Mouse (Mus musculus) lung, embryonic 15.5 days (tissue): ENCODE results near the gene Cpt1b. TPM values are rescaled to one million over a fixed set of nuclear protein-coding genes. Genes with fewer than 3 reads are reported as not detected.

Source experiments
- ATAC-seq: fragments of 200-750 bp; cut with Nextera tagmentation; 2 replicates; pipeline ENCODE4 v1.8.0; 2017; ENCODE audit warnings: moderate number of reproducible peaks, borderline replicate concordance; ENCODE audit not compliant: low FRiP score, low TSS enrichment; ENCODE audit errors: extremely low read depth
- H3K27ac ChIP-seq: fragments of 300-500 bp; sonication (generic); 2 replicates; pipeline ENCODE4 v1.5.1; 2015; ENCODE audit warnings: moderate library complexity, mild to moderate bottlenecking, inconsistent platforms
- H3K27me3 ChIP-seq: fragments of 300-500 bp; sonication (generic); 2 replicates; pipeline ENCODE4 v1.6.1; 2015; ENCODE audit warnings: inconsistent platforms
- H3K36me3 ChIP-seq: fragments of 300-500 bp; sonication (generic); 2 replicates; pipeline ENCODE4 v1.6.1; 2015; ENCODE audit warnings: inconsistent platforms
- H3K4me1 ChIP-seq: fragments of 300-500 bp; sonication (generic); 2 replicates; pipeline ENCODE4 v1.6.1; 2015; ENCODE audit warnings: inconsistent platforms
- H3K4me2 ChIP-seq: fragments of 300-500 bp; sonication (generic); 2 replicates; pipeline ENCODE4 v1.6.1; 2015; ENCODE audit warnings: inconsistent platforms, mild to moderate bottlenecking, moderate library complexity
- H3K4me3 ChIP-seq: fragments of 300-500 bp; sonication (generic); 2 replicates; pipeline ENCODE4 v1.5.1; 2015; ENCODE audit warnings: mild to moderate bottlenecking, inconsistent platforms
- H3K9ac ChIP-seq: fragments of 300-500 bp; sonication (generic); 2 replicates; pipeline ENCODE4 v1.6.1; 2015; ENCODE audit warnings: inconsistent platforms
- H3K9me3 ChIP-seq: fragments of 300-500 bp; sonication (generic); 2 replicates; pipeline ENCODE4 v1.6.1; 2016; ENCODE audit warnings: inconsistent platforms
- WGBS: fragments of 180-500 bp; shearing (Covaris S2); methylation state at CpG from one replicate; pipeline ENCODE4 v1.1.7; 2015; 5-methylcytosine and 5-hydroxymethylcytosine counted together
- polyA plus RNA-seq: library from polyadenylated mRNA; unstranded; fragments of >200 nt; fragmentation: Nextera tagmentation; extraction: Ambion mirVana; gene quantifications from 2 replicates; pipeline ENCODE4 v1.2.1, GENCODE M21; 2015

The Cpt1b gene
- 4.2 and 5.1 TPM in 2 replicates for polyA plus RNA-seq

DNA sequence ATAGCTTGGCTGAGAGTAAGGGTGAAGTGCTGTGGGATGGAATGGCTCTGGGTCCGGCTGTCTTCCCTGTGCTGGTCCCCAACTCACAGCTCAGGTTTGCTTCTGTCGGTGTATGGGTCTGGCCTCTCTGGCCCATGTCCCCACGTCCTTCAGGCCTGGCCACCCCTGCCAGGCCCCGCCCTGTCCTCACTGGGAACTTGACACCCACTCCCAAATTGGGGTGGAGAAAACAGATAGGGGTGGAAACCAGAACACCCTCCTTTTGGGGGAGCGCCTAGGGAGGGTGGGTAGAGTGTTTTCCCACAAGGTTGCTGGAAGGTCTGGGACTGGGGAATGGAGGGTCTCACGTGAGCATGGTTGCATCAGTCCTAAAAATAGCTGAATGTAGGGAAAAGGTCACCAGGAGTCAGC, at the start of gene Cpt1b:
Gene Cpt1b, minus strand, starts transcription at position 153 of the 411 bp plus-strand sequence.
- peaks cover 13% of the 10 kb centered on the region for H3K4me1 ChIP-seq
- H3K27me3 ChIP-seq = no peaks in the 10 kb centered on the region
- H3K9ac ChIP-seq = no peak within 1 kb of the TSS
- H3K27ac ChIP-seq = no peak within 1 kb of the TSS
- no peak for ATAC-seq
- H3K36me3 ChIP-seq = peaks cover 20% of the 10 kb centered on the region
- no peak within 1 kb of the TSS for H3K4me2 ChIP-seq
- no peak within 1 kb of the TSS for H3K4me3 ChIP-seq
- H3K9me3 ChIP-seq = no peaks in the 10 kb centered on the region
- WGBS = 42% methylated on average over 6 of the region's 6 CpGs

DNA sequence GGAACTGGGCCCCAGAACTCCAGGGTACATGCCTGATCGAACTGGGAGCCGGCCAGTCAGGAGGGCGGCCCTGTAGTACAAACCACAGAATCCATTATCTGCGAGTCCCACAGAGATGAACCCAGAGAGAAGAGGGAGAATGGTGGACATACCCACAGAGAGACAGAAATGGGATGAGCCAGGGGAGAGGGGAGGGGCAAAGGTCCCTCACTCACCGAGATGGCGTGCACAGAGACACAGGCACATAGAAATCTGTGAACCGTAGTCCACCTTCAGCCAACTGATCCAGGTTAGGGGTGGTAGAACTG, 49.6 kb upstream of the Cpt1b start:
- H3K4me2 ChIP-seq = peak overlapping the region; percentile 79
- H3K27me3 ChIP-seq = no peaks in the 10 kb centered on the region
- H3K36me3 ChIP-seq = no peaks in the 10 kb centered on the region
- no peaks in the 10 kb centered on the region for H3K9me3 ChIP-seq
- WGBS = 86% methylated on average over 7 of the region's 7 CpGs
- peak overlapping the region; percentile 53 for H3K4me3 ChIP-seq
- H3K4me1 ChIP-seq = 0 out of 2 replicates have a peak, but pooled peaks cover 4% of the 10 kb centered on the region
- no peak overlapping the region for H3K9ac ChIP-seq
- no peak overlapping the region for H3K27ac ChIP-seq
- no peak for ATAC-seq

DNA sequence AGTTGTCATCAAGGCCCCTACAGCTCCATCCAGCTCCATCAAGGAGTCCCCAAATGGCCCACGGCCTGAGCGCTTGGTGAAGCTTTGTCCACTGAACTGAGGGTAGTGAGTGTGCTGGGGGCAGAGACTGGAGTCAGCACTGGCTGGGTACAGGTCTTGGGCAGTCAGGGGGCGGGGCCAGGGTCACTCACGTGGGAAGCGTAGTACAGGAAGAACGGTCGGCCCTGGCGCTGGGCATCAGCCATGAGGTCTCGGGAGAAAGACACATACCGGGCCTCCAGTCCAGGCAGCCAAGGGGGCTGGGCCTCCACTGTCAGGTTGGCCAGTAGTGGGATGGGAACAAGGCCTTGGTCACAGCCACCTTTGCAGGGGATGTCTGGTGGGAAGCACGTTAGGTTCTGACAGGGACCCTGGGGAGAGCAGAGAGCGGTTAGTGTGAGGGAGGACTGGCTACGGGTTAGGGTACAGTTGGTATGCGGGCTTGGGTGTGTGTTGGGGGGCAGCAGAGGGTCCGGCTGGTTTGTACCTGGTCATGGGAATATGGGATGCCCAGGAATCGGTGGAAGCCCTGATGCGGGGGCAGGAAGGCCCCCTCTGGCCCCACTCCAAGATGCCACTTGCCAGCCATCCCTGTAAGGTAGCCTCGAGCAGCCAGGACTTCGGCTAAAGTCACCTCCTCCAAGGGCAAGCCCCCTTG, 49.1 kb upstream of the Cpt1b start:
- WGBS = 92% methylated on average over 19 of the region's 19 CpGs
- no peaks in the 10 kb centered on the region for H3K27me3 ChIP-seq
- no peak overlapping the region for H3K4me3 ChIP-seq
- H3K36me3 ChIP-seq = no peaks in the 10 kb centered on the region
- H3K4me2 ChIP-seq = peak overlapping the region; percentile 79
- no peak overlapping the region for H3K9ac ChIP-seq
- no peaks in the 10 kb centered on the region for H3K9me3 ChIP-seq
- no peak for ATAC-seq
- H3K27ac ChIP-seq = no peak overlapping the region
- 0 out of 2 replicates have a peak, but pooled peaks cover 4% of the 10 kb centered on the region for H3K4me1 ChIP-seq

DNA sequence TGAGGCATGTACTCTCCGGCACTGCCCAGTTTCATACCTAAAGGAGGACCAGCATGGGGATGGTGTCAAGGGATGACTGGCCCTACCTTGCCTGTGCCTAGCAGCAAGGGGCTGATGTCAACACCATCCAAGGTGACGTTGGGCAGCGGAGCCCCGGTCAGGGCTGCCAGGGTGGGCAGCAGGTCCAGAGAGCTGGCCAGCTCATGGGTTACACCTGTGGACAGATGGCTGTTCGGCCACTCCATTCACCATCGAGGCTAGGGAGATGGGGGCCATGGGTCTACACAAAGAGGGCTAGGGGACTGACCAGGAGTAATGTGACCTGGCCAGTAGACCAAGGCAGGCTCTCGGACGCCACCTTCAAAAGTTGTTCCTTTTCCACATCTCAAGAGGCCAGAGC, 48.3 kb upstream of the Cpt1b start:
- ATAC-seq = no peak
- Histone ChIP-seq H3K9ac (no peak overlapping the region), H3K4me3 (no peak overlapping the region), H3K4me2 (no peak overlapping the region), H3K9me3 (no peaks in the 10 kb centered on the region), H3K4me1 (0 out of 2 replicates have a peak, but pooled peaks cover 4% of the 10 kb centered on the region), H3K27ac (no peak overlapping the region), H3K36me3 (no peaks in the 10 kb centered on the region), H3K27me3 (no peaks in the 10 kb centered on the region)
- 92% methylated on average over 8 of the region's 8 CpGs for WGBS

DNA sequence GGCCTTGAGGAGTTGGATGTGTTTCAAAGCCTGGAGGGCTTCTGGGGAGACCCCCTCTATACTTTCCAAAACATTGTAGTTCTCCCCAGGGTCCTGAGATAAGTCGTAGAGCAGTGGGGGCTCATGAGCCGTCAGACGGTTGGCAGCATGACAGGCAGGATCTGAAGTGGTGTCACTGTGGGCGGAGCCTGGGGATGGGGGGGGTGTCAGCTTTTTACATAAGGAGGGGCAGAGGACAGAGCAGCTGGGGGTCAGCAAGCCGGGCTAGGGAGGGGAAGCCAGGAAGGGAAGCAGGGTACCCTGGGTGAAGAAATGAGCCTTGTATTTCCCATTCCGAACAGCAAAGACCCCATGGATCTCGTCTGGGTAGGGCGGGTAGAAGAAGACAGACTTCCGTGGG, 47.7 kb upstream of the Cpt1b start:
- H3K27ac ChIP-seq = no peak overlapping the region
- no peak overlapping the region for H3K9ac ChIP-seq
- H3K4me3 ChIP-seq = no peak overlapping the region
- H3K9me3 ChIP-seq = no peaks in the 10 kb centered on the region
- no peaks in the 10 kb centered on the region for H3K36me3 ChIP-seq
- 0 out of 2 replicates have a peak, but pooled peaks cover 4% of the 10 kb centered on the region for H3K4me1 ChIP-seq
- no peaks in the 10 kb centered on the region for H3K27me3 ChIP-seq
- H3K4me2 ChIP-seq = no peak overlapping the region
- no peak for ATAC-seq
- WGBS = 78% methylated on average over 9 of the region's 9 CpGs

DNA sequence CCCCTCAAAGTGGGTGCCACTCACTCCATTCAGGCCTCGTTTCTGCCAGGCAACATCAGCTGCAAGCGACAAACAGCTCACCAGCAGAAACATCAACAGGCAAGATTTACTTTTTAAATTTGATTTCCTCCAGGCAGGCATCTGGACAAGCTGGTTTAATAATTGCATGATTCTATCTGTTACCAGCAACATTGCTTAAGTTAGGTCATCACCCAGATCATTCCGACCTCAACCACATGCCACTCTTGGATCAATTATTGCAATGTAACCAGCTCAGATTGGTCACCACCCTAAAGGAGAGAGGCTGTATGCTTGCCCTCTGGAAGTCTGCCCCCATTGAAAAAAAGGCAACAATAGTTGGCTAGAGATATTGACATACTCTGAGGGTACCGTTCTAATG, 45.8 kb upstream of the Cpt1b start:
- Histone ChIP-seq H3K36me3 (no peaks in the 10 kb centered on the region), H3K9me3 (no peaks in the 10 kb centered on the region), H3K4me1 (0 out of 2 replicates have a peak, but pooled peaks cover 4% of the 10 kb centered on the region), H3K27ac (no peak overlapping the region), H3K4me2 (no peak overlapping the region), H3K4me3 (no peak overlapping the region), H3K9ac (no peak overlapping the region), H3K27me3 (no peaks in the 10 kb centered on the region)
- WGBS = 77% methylated on average over 4 of the region's 4 CpGs
- ATAC-seq = no peak

DNA sequence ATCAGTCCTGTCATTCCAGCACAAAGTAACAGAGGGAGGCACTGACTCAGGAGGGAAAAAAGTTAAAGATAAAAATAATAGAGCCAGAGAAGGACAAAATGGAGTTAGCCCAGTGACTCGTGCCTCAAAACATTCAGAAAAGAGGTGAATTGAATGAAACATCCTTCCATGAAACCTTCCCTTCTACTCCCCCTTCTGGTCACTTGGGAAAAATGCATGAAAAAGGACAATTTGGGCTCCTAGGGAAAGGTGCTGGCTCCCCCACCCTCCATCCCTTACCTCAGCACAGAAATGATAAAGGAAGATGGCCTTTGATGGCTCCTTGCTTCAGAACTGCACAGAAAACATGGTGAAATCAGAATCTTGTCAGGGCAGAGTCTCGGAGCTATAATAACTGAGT, 42.9 kb upstream of the Cpt1b start:
- no peak for ATAC-seq

DNA sequence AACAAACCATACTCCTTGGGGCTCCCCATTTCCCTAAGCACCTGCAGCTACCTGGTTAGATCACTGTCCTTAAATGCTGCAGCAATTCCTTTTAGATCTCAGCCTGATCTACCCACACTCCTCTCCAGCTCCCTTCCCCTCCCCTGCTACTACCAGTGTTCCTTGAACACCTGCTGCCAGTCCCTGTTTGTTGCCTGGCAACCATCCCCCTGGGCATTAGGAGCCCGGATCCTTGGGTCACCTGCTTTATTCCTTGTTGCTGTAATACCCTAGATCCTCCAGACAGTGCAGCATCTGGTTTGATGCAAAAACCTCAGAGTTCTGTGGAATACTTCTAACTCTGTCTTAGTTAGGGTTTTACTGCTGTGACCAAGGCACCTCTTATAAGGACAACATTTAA, 39.4 kb upstream of the Cpt1b start:
- no peak for ATAC-seq
- Histone ChIP-seq H3K4me2 (no peak overlapping the region), H3K27me3 (no peaks in the 10 kb centered on the region), H3K36me3 (no peaks in the 10 kb centered on the region), H3K4me1 (no peaks in the 10 kb centered on the region), H3K27ac (no peak overlapping the region), H3K4me3 (no peak overlapping the region), H3K9me3 (no peaks in the 10 kb centered on the region), H3K9ac (no peak overlapping the region)
- WGBS = 5% methylated on average over 1 of the region's 1 CpGs

More for the DNA sequence above, 42.9 kb upstream of the Cpt1b start:
- H3K9me3 ChIP-seq = no peaks in the 10 kb centered on the region
- no peak overlapping the region for H3K4me3 ChIP-seq
- H3K27ac ChIP-seq = no peak overlapping the region
- no peak overlapping the region for H3K4me2 ChIP-seq
- no peaks in the 10 kb centered on the region for H3K4me1 ChIP-seq
- H3K36me3 ChIP-seq = no peaks in the 10 kb centered on the region
- H3K9ac ChIP-seq = no peak overlapping the region
- no peaks in the 10 kb centered on the region for H3K27me3 ChIP-seq
- 32% methylated on average over 2 of the region's 2 CpGs for WGBS

DNA sequence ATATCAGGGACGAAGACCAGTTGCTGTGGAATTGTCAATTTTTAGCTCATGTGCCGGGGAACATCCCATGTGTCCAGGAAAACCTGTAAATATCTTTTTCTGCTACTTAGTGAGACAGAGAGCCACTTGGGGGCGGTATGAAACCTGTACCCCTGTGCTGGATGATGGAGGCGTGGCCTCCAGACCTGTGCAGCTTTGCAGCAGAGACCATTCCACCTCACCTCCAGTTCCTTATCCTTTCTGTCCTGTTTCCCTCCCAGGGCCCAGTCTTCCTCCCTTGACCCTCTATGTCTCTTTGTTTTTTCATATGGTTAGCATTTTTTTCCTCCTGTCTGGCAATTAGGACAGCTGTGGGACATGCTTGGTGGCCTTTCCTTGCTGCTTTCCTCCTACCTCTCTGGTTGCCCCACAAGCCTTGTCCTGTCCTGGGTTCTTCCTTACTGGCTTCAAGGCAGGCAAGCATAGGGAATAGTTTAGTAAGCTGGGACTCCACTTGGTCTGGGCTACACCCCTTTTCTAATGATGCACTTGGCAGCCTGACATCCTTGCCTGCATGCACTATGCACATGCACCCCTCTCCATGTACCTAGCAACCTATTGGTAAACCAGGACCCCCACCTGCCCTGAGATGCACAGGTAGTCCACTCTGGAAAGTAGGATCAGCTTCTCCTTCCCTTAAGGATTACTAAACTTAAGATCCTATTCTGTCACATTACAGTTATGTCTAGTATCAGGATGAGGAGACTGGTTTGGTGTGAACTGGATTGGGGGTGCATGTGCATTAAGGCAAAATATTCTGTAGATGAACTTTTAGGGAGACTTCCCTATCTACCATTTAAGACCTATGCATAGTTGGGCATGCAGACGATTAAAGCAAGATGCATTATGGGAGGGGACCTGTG, 37.9 kb upstream of the Cpt1b start:
- Histone ChIP-seq H3K4me2 (no peak overlapping the region), H3K27ac (no peak overlapping the region), H3K4me1 (no peaks in the 10 kb centered on the region), H3K27me3 (no peaks in the 10 kb centered on the region), H3K9me3 (no peaks in the 10 kb centered on the region), H3K9ac (no peak overlapping the region), H3K36me3 (no peaks in the 10 kb centered on the region), H3K4me3 (no peak overlapping the region)
- WGBS = 47% methylated on average over 5 of the region's 5 CpGs
- no peak for ATAC-seq

DNA sequence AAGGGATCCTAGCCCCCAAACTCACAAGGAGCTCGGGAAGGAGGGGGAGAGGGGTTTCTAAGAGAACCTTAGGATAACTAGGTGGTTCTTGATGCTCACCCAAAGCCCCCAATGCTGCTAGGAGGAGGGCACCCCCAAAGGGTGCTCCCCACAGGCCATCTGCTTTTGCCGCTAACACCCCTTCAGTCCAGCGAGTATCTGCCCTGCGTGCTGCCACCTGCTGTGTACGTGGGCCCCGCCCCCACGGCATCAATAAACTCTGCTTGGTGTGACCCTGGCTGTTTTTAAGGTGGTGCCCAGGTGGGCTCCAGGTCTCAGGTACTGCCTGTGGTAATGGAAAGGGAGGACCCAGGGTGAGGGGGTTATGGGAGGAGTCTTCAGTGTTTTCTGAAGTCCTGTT, 36.5 kb upstream of the Cpt1b start:
- 70% methylated on average over 7 of the region's 7 CpGs for WGBS
- H3K4me1 ChIP-seq = no peaks in the 10 kb centered on the region
- H3K9me3 ChIP-seq = no peaks in the 10 kb centered on the region
- H3K9ac ChIP-seq = no peak overlapping the region
- no peak overlapping the region for H3K4me3 ChIP-seq
- H3K27ac ChIP-seq = no peak overlapping the region
- ATAC-seq = no peak
- H3K4me2 ChIP-seq = no peak overlapping the region
- H3K36me3 ChIP-seq = no peaks in the 10 kb centered on the region
- peaks cover 8% of the 10 kb centered on the region; the same call in 1 of the 2 replicates for H3K27me3 ChIP-seq

DNA sequence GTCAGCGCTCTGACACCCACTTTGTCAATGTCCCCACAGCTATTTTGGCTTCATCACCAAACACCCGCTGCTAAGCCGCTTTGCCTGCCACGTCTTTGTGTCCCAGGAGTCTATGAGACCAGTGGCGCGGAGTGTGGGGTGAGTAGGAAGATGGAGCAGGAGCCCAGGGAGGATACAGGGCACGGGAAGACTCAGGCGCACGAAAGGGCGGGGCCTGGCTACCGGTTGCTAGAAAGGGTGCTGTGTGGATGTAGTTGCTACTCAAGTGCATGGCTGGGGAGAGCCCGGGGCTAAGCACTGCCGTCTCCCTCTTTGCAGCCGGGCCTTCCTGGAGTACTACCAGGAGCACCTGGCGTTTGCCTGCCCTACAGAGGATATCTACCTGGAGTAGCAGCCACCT, 35.7 kb upstream of the Cpt1b start:
- no peak overlapping the region for H3K27ac ChIP-seq
- no peaks in the 10 kb centered on the region for H3K4me1 ChIP-seq
- no peaks in the 10 kb centered on the region for H3K9me3 ChIP-seq
- no peaks in the 10 kb centered on the region for H3K36me3 ChIP-seq
- ATAC-seq = no peak
- no peak overlapping the region for H3K9ac ChIP-seq
- H3K27me3 ChIP-seq = peaks cover 12% of the 10 kb centered on the region; the same call in 1 of the 2 replicates
- 60% methylated on average over 15 of the region's 15 CpGs for WGBS
- H3K4me2 ChIP-seq = no peak overlapping the region
- no peak overlapping the region for H3K4me3 ChIP-seq

DNA sequence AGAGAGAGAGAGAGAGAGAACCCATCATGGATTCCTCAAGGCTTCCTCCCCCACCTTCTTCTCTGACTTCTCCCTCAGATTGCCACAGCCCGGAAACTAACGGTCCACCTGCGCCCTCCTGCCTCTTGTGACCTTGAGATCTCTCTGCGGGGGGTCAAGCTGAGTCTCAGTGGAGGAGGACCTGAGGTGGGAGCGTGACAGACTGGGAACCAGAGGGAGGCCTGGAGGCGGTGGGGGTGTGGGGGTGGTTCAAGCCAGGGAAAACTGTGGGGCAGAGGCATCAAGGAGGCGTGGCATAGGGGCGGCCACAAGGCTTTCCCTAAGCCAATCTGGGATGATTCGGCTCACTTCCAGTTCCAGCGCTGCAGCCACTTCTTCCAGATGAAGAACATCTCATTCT, 34.6 kb upstream of the Cpt1b start:
- Histone ChIP-seq H3K9me3 (no peaks in the 10 kb centered on the region), H3K4me2 (no peak overlapping the region), H3K4me3 (no peak overlapping the region), H3K27ac (no peak overlapping the region), H3K4me1 (no peaks in the 10 kb centered on the region), H3K27me3 (peaks cover 21% of the 10 kb centered on the region; the same call in 1 of the 2 replicates), H3K9ac (no peak overlapping the region), H3K36me3 (no peaks in the 10 kb centered on the region)
- ATAC-seq = no peak
- WGBS = 56% methylated on average over 10 of the region's 10 CpGs
